Mouse (Mus musculus) neural tube, embryonic 13.5 days (tissue): ENCODE measurements around the gene Id1. TPM values are rescaled to one million over a fixed set of nuclear protein-coding genes. Genes with fewer than 3 reads are reported as not detected.
A peak's percentile ranks its signal among the peaks of the same experiment; 100 is the strongest.

Source experiments
- ATAC-seq: fragments of 200-750 bp; cut with Nextera tagmentation; 2 replicates; pipeline ENCODE4 v1.8.0; 2017; ENCODE audit warnings: low read depth, mild to moderate bottlenecking, moderate TSS enrichment, moderate library complexity
- H3K27ac ChIP-seq: fragments of 300-500 bp; sonication (generic); replicated peaks from 2 replicates; pipeline ENCODE4 v1.5.1; 2015; ENCODE audit warnings: moderate library complexity, mild to moderate bottlenecking, inconsistent platforms
- H3K27me3 ChIP-seq: fragments of 300-500 bp; sonication (generic); 2 replicates; pipeline ENCODE4 v1.6.1; 2015; ENCODE audit warnings: mild to moderate bottlenecking, inconsistent platforms
- H3K36me3 ChIP-seq: fragments of 300-500 bp; sonication (generic); 2 replicates; pipeline ENCODE4 v1.6.1; 2015; ENCODE audit warnings: mild to moderate bottlenecking, inconsistent platforms
- H3K4me1 ChIP-seq: fragments of 300-500 bp; sonication (generic); replicated peaks from 2 replicates; pipeline ENCODE4 v1.6.1; 2015; ENCODE audit warnings: inconsistent platforms
- H3K4me2 ChIP-seq: fragments of 300-500 bp; sonication (generic); 2 replicates; pipeline ENCODE4 v1.6.1; 2015; ENCODE audit warnings: inconsistent platforms, mild to moderate bottlenecking, moderate library complexity
- H3K4me3 ChIP-seq: fragments of 300-500 bp; sonication (generic); 2 replicates; pipeline ENCODE4 v1.5.1; 2015; ENCODE audit warnings: mild to moderate bottlenecking, inconsistent platforms
- H3K9ac ChIP-seq: fragments of 300-500 bp; sonication (generic); 2 replicates; pipeline ENCODE4 v1.6.1; 2015; ENCODE audit warnings: moderate library complexity, mild to moderate bottlenecking, inconsistent platforms
- H3K9me3 ChIP-seq: fragments of 300-500 bp; sonication (generic); 2 replicates; pipeline ENCODE4 v1.6.1; 2016; ENCODE audit warnings: inconsistent platforms
- WGBS: fragments of 180-500 bp; shearing (Covaris S2); methylation state at CpG from one replicate; pipeline ENCODE4 v1.1.7; 2015; 5-methylcytosine and 5-hydroxymethylcytosine counted together
- microRNA-seq: library from miRNA; unstranded; fragments of <30 nt; microRNA quantifications from one replicate; pipeline ENCODE4, GENCODE M21; 2016
- polyA plus RNA-seq: library from polyadenylated mRNA; unstranded; fragments of >200 nt; fragmentation: Nextera tagmentation; extraction: Ambion mirVana; gene quantifications from 2 replicates; pipeline ENCODE4 v1.2.1, GENCODE M21; 2015

Gene Id1
- polyA plus RNA-seq, 1 experiment from 2014 or later = 63.6 TPM

- Histone ChIP-seq H3K4me2 (no peak overlapping the region), H3K9ac (no peak overlapping the region), H3K36me3 (peaks cover 36% of the 10 kb centered on the region), H3K9me3 (no peaks in the 10 kb centered on the region), H3K27ac (no peak overlapping the region), H3K4me3 (no peak overlapping the region), H3K4me1 (no peaks in the 10 kb centered on the region), H3K27me3 (no peaks in the 10 kb centered on the region)
- ATAC-seq = no peak
- 85% methylated on average over 3 of the region's 3 CpGs for WGBS
Measured at GRCm38 (mm10) chr2:152777081-152777480, 41.0 kb downstream of the Id1 start.

- no peak for ATAC-seq
- peaks cover 44% of the 10 kb centered on the region for H3K36me3 ChIP-seq
- no peak overlapping the region for H3K4me2 ChIP-seq
- no peaks in the 10 kb centered on the region for H3K9me3 ChIP-seq
- H3K4me1 ChIP-seq = peaks cover 10% of the 10 kb centered on the region
- no peak overlapping the region for H3K4me3 ChIP-seq
- H3K9ac ChIP-seq = no peak overlapping the region
- WGBS = 97% methylated on average over 2 of the region's 2 CpGs
- H3K27me3 ChIP-seq = no peaks in the 10 kb centered on the region
- no peak overlapping the region for H3K27ac ChIP-seq
Measured at GRCm38 (mm10) chr2:152780466-152780865, 44.4 kb downstream of the Id1 start.

- no peak overlapping the region for H3K4me3 ChIP-seq
- no peak overlapping the region for H3K4me2 ChIP-seq
- H3K9ac ChIP-seq = 0 out of 2 replicates have a peak overlapping the region, but pooled peaks have one; percentile 26
- no peak for ATAC-seq
- no peaks in the 10 kb centered on the region for H3K27me3 ChIP-seq
- H3K9me3 ChIP-seq = no peaks in the 10 kb centered on the region
- 93% methylated on average over 3 of the region's 3 CpGs for WGBS
- H3K36me3 ChIP-seq = peaks cover 44% of the 10 kb centered on the region
- peaks cover 17% of the 10 kb centered on the region for H3K4me1 ChIP-seq
- H3K27ac ChIP-seq = no peak overlapping the region
Measured at GRCm38 (mm10) chr2:152781031-152781711, 45.1 kb downstream of the Id1 start.

GRCm38 (mm10) chr2:152782656-152783055, 46.6 kb downstream of the Id1 start:
- Histone ChIP-seq H3K4me3 (no peak overlapping the region), H3K9me3 (no peaks in the 10 kb centered on the region), H3K36me3 (peaks cover 44% of the 10 kb centered on the region), H3K27me3 (no peaks in the 10 kb centered on the region), H3K27ac (no peak overlapping the region), H3K4me2 (no peak overlapping the region), H3K9ac (no peak overlapping the region), H3K4me1 (peaks cover 18% of the 10 kb centered on the region)
- 89% methylated on average over 5 of the region's 5 CpGs for WGBS
- no peak for ATAC-seq

GRCm38 (mm10) chr2:152783241-152783640, 47.2 kb downstream of the Id1 start:
- Histone ChIP-seq H3K4me2 (no peak overlapping the region), H3K9ac (no peak overlapping the region), H3K27me3 (no peaks in the 10 kb centered on the region), H3K9me3 (no peaks in the 10 kb centered on the region), H3K36me3 (peaks cover 44% of the 10 kb centered on the region), H3K4me1 (peaks cover 18% of the 10 kb centered on the region), H3K4me3 (no peak overlapping the region), H3K27ac (no peak overlapping the region)
- WGBS = 92% methylated on average over 5 of the region's 5 CpGs
- ATAC-seq = no peak

- no peaks in the 10 kb centered on the region for H3K9me3 ChIP-seq
- no peak overlapping the region for H3K4me3 ChIP-seq
- H3K9ac ChIP-seq = no peak overlapping the region
- no peaks in the 10 kb centered on the region for H3K27me3 ChIP-seq
- WGBS = 92% methylated on average over 8 of the region's 8 CpGs
- ATAC-seq = no peak
- peaks cover 28% of the 10 kb centered on the region for H3K4me1 ChIP-seq
- peak overlapping the region; percentile 78; the same call in 1 of the 2 replicates for H3K27ac ChIP-seq
- H3K4me2 ChIP-seq = no peak overlapping the region
- H3K36me3 ChIP-seq = peaks cover 32% of the 10 kb centered on the region
Measured at GRCm38 (mm10) chr2:152784640-152785039, 48.6 kb downstream of the Id1 start.

- H3K4me2 ChIP-seq = peak overlapping the region; percentile 6
- ATAC-seq = peak; percentile 42
Measured at GRCm38 (mm10) chr2:152785446-152786350, 49.6 kb downstream of the Id1 start.

More at GRCm38 (mm10) chr2:152785446-152786350, 49.6 kb downstream of the Id1 start:
- Histone ChIP-seq H3K9ac (no peak overlapping the region), H3K27me3 (no peaks in the 10 kb centered on the region), H3K27ac (peak overlapping the region; percentile 78), H3K36me3 (peaks cover 26% of the 10 kb centered on the region), H3K4me1 (peaks cover 38% of the 10 kb centered on the region), H3K4me3 (no peak overlapping the region), H3K9me3 (no peaks in the 10 kb centered on the region)
- 38% methylated on average over 18 of the region's 18 CpGs for WGBS

Small RNA genes lying within 50 kb of the gene (microRNA-seq; reads per million reads assigned to microRNA genes)
- not detected for gene Gm23802

Other genes starting within 250 kb of the Id1 start
- gene Defb22, start 246.1 kb upstream of the Id1 start, polyA plus RNA-seq = not detected in 2 replicates
- gene Defb26, start 224.6 kb upstream of the Id1 start, polyA plus RNA-seq = not detected in 2 replicates
- gene Defb28, start 218.0 kb upstream of the Id1 start, polyA plus RNA-seq = not detected in 2 replicates
- not detected in 2 replicates for gene Defb29, start 196.2 kb upstream of the Id1 start, polyA plus RNA-seq
- not detected in 2 replicates for gene Gm17416, start 166.9 kb upstream of the Id1 start, polyA plus RNA-seq
- gene Defb21, start 163.5 kb upstream of the Id1 start, polyA plus RNA-seq = not detected in 2 replicates
- gene Defb19, start 155.9 kb upstream of the Id1 start, polyA plus RNA-seq = not detected in 2 replicates
- gene Defb45, start 136.9 kb upstream of the Id1 start, polyA plus RNA-seq = not detected in 2 replicates
- gene Defb36, start 131.9 kb upstream of the Id1 start, polyA plus RNA-seq = not detected in 2 replicates
- gene Defb25, start 113.2 kb upstream of the Id1 start, polyA plus RNA-seq = not detected in 2 replicates
- 0.32 and 0.72 TPM in 2 replicates for gene Rem1, start 109.3 kb upstream of the Id1 start, polyA plus RNA-seq
- gene H13, start 66.8 kb upstream of the Id1 start, polyA plus RNA-seq = 149 and 155 TPM in 2 replicates
- gene Mcts2, start 49.2 kb upstream of the Id1 start, polyA plus RNA-seq = 45.5 TPM in 2 replicates
- 4.5 and 4.7 TPM in 2 replicates for gene Cox4i2, start 17.9 kb downstream of the Id1 start, polyA plus RNA-seq
- gene Bcl2l1, start 95.5 kb downstream of the Id1 start, polyA plus RNA-seq = 151 and 153 TPM in 2 replicates
- 15.1 and 21.3 TPM in 2 replicates for gene Tpx2, start 111.7 kb downstream of the Id1 start, polyA plus RNA-seq
- gene Mylk2, start 175.1 kb downstream of the Id1 start, polyA plus RNA-seq = not detected in 2 replicates
- 3.5 and 3.6 TPM in 2 replicates for gene Foxs1, start 197.0 kb downstream of the Id1 start, polyA plus RNA-seq
- gene Dusp15, start 215.4 kb downstream of the Id1 start, polyA plus RNA-seq = 7.8 and 9.9 TPM in 2 replicates
- gene Ttll9, start 226.2 kb downstream of the Id1 start, polyA plus RNA-seq = 4.3 and 4.9 TPM in 2 replicates